Mouse (Mus musculus) T-helper 1 cell (primary cell): ENCODE data around the gene Gpr65.
"Not testable (repeated sequence)": the region's sequence is repeated elsewhere in the genome, so short reads cannot be mapped to it uniquely, and the experiment has no call there.

Experiments used
- in situ Hi-C: fragments of 300-600 bp; cut with MboI, MseI; formaldehyde crosslinking; loops from one replicate; pipeline ENCODE4 v1.15.1; 2025; ENCODE audit warnings: high pct_unique_total_duplicates

Gpr65 gene

GRCm38 (mm10) chr12:98282776-98283486, 14.5 kb downstream of the Gpr65 start:
- in situ Hi-C loops, result loop anchor here (5.0 to 25.0 kb wide), 2 partner anchors 71 to 454 kb away; partner anchors contain the start of genes Ptpn21 and Zc3h14

DNA sequence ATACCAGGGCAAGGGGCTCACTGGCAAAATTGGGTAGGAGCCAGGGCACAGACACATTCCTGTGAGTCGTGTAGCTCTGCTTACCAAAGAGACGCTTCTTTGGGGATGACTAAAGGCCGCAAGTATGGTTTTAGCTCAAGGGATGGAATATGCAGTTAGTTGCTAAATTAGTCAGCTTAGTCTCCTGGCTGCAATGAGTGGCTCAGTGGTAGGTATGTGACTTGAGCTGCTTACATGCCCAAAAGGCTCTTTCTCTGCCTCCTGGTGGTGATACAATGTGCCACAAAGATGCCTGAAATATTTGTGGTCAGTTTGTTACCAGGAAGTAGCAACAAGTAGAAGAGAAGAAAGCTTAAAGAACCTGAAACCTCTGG, 15.0 kb downstream of the Gpr65 start:
- in situ Hi-C loops, result loop anchor here (5.0 to 25.0 kb wide), 2 partner anchors 71 to 454 kb away; partner anchors contain the start of genes Ptpn21 and Zc3h14

- in situ Hi-C loops, result loop anchor here (5.0 to 25.0 kb wide), 2 partner anchors 72 to 453 kb away; partner anchors contain the start of genes Ptpn21 and Zc3h14
These were observed 16.0 kb downstream of the Gpr65 start for GRCm38 (mm10) chr12:98284477-98284876.

DNA sequence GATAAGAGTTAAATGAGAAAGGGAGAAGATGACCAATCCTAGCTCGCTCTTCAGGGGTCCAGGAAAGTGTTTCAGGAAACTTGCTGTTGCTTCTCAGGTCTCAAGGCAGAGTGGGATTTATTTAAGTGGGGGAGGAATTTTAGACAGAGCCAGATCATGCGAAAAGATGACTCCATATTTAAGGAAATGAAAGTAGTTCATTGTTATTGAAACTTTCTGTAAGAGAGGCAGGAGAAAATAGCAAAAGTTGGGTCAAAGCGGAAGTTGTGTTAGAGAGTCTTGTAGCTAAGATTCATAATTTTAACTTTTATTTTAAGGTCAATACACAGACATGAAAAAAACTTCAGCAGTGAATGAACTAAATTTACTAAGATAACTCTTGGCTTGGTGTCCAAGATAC, 22.0 kb downstream of the Gpr65 start:
- in situ Hi-C loops, result loop anchor here (25.0 kb wide), 1 partner anchor 447 kb away; the partner anchor contains the start of genes Ptpn21 and Zc3h14

- in situ Hi-C loops, result loop anchor here (25.0 kb wide), 1 partner anchor 445 kb away; the partner anchor contains the start of genes Ptpn21 and Zc3h14
These were observed 23.8 kb downstream of the Gpr65 start for GRCm38 (mm10) chr12:98292278-98292677.

DNA sequence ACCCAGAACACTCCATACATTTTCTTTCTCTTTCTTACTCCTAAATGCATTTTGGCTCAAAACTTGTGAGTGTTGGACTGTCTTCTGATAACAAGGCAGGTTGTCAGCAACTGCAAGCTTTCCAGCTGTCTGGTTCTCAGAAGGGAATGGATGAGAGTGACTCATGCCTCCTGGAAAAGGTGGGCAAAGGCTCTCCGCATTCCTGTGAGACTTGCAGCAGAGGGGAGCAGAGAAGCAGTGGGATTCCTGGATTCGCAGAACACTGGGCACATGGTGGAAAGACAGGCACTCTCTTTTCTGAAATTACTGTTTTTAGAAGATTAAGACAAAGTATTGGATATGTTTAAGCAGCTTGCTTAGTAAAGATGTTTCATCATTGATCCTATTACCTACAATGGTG, 25.8 kb downstream of the Gpr65 start:
- in situ Hi-C loops, result loop anchor here (25.0 kb wide), 1 partner anchor 443 kb away; the partner anchor contains the start of genes Ptpn21 and Zc3h14

DNA sequence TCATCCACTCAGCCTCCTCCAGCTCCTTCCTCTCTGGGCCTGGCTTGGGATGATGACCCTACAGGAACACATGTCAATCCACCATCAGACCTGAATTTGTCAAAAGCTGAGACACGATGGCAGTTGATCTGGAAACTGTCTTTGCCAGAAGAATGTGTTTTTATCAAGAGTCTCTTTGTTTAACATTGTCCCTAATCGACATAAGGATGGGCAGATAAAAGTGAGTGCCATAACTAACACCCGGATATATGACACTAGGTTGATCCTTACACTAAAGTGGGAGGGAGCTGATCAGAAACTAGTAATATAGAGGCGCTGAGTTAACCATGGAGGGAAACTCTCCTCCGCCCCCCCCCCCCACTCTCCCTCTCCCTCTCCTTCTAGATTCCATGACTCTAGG, 33.5 kb downstream of the Gpr65 start:
- in situ Hi-C loops, result no loop called here

- in situ Hi-C loops, result no loop called here
These were observed 34.6 kb downstream of the Gpr65 start for GRCm38 (mm10) chr12:98303013-98303412.

- in situ Hi-C loops, result no loop called here
These were observed 38.9 kb downstream of the Gpr65 start for GRCm38 (mm10) chr12:98307179-98307915.

DNA sequence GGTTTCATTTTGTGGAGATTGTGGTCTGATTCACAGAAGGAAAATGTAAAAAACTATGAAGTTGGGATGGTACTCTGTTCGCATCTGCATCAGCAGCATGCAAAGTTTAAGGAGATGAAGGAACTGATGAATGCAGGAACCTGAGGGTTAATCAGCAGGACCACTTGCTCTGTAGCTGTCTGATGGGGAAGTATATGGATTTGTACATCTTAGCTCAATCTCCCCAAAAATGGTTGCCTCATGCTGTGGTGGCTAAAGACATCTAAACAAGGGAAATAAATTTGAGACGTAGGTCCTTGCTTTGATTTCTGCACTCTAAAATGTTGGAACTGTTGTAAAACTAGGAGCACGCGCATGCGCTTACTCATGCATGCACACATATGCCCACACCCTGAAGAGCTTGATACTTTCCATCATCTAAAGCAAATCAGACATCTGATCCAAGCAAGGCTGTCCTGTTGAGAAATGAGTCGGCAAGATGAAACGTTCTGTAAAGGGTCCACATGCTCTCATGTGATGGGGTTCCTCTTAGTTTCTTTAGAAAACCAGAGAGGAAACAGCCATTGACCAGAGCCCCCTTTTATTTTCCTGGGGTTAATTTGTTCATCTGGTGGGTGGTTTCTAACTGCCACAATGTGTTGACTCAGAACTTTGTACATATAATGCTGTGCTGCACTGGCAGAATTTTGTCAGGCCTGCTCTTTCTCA, 43.1 kb downstream of the Gpr65 start:
- in situ Hi-C loops, result no loop called here

DNA sequence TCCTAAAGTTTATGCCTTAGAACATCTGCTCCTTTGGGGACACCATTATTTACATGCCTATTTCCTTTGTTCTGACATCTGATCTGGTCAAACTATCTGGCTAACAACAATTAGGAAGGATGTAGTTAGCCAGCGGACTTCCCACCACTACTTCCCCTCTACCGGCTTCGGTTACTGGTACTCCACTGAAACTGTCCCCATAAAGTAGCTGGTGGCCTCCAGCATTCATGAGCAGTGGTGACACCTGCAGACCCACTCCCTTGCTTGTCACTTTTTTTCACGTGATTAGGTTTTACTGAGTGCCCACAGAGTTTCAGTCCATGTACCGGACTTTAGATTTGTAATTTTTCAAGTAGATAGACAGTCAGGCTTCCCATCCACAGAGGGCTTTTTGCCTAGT, 47.5 kb downstream of the Gpr65 start:
- in situ Hi-C loops, result no loop called here

GRCm38 (mm10) chr12:98317718-98318340, 49.4 kb downstream of the Gpr65 start:
- in situ Hi-C loops, result no loop called here

GRCm38 (mm10) chr12:98322426-98322825, 54.0 kb downstream of the Gpr65 start:
- in situ Hi-C loops, result no loop called here

DNA sequence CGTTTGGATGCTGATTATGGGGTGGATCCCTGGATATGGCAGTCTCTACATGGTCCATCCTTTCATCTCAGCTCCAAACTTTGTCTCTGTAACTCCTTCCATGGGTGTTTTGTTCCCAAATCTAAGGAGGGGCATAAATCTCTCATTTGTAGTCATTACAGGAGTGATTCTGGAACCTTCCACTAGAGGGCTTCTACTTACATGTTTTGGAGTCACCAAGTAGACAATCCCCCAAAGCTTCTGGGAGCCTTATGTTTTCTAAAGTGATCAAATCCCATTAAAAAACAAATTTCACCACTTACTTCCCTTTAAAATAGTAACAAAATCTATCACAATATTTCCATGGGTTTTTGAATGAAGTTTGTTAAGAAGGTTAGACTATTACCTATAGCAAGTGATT, 55.7 kb downstream of the Gpr65 start:
- in situ Hi-C loops, result not testable (repeated sequence)
